Comparison of ENCODE assay signal across 12 mouse cellular contexts in the genomic region with DNA sequence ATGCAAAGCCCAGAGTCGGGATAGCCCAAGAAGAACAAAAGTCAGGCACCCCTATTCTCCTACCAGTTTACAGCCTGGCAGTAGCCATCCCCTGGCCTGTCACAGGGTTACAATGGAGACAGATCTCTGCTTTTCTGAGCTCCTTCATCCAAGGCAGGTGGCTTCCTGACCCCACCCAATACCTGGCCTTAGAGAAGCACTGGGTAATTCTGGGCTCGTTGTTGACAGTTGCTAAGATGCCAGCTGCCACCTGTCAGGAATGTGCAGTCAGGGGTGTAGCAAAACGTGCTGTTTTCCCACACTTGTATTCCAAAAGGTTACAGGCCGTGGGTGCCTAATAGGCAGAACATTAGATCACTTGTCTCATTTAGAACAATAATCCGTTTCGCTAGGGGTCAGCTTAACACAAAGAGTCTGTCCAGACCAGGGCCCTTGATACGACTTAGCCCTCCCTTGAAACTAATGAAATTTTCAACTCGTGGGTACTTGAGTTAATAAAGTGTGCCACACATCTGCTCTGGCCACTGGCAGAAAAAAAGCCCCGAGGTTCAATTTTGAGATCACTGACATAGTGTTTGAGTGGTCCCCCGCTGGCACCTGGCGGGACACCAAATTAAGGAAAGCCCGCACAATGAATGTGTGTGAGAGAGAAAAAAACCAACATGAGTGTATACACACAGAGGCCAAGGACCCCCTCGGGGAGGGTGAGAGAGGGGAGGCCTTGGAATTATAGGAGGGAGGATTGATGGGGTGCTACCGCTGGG. TPM values are rescaled to one million over a fixed set of nuclear protein-coding genes. Genes with fewer than 3 reads are reported as not detected.
DNase-seq lines count a peak whose midpoint lies in the region; ATAC-seq lines count a peak whose summit lies in the region.
"Had no signal": no experiment of that assay in that cellular context is flagged by ENCODE, and none has a peak within 500 bp of the region (broad histone marks: within the 10 kb centered on the region; RNA-seq: fewer than 3 reads in every experiment).

No protein-coding gene starts in this region.

- H3K27ac ChIP-seq in heart, embryonic 10.5 days: no peak overlapping the region
- H3K27ac ChIP-seq in forebrain, embryonic 12.5 days: no peak overlapping the region
- no peak overlapping the region for H3K27ac ChIP-seq in neural tube, embryonic 12.5 days

- WGBS in heart, embryonic 10.5 days: 71% methylated on average over 14 of the region's 14 CpGs
- 13% methylated on average over 14 of the region's 14 CpGs for WGBS in forebrain, embryonic 12.5 days
- 22% methylated on average over 14 of the region's 14 CpGs for WGBS in neural tube, embryonic 12.5 days

- H3K4me3 ChIP-seq in heart, embryonic 10.5 days: no peak overlapping the region
- H3K4me3 ChIP-seq in forebrain, embryonic 12.5 days (replicated peaks): no peak overlapping the region
- no peak overlapping the region for H3K4me3 ChIP-seq in neural tube, embryonic 12.5 days

- H3K27me3 ChIP-seq in heart, embryonic 10.5 days (ENCODE audit: insufficient read depth, poor library complexity, severe bottlenecking): no peaks in the 10 kb centered on the region
- peaks cover 67% of the 10 kb centered on the region for H3K27me3 ChIP-seq in forebrain, embryonic 12.5 days
- H3K27me3 ChIP-seq in neural tube, embryonic 12.5 days (replicated peaks): peaks cover 54% of the 10 kb centered on the region

- H3K4me1 ChIP-seq in heart, embryonic 10.5 days: no peaks in the 10 kb centered on the region
- H3K4me1 ChIP-seq in forebrain, embryonic 12.5 days: peaks cover 12% of the 10 kb centered on the region
- 0 out of 2 replicates have a peak, but pooled peaks cover 8% of the 10 kb centered on the region for H3K4me1 ChIP-seq in neural tube, embryonic 12.5 days

- H3K36me3 ChIP-seq in heart, embryonic 10.5 days: no peaks in the 10 kb centered on the region
- H3K36me3 ChIP-seq in forebrain, embryonic 12.5 days (replicated peaks): no peaks in the 10 kb centered on the region
- H3K36me3 ChIP-seq in neural tube, embryonic 12.5 days: no peaks in the 10 kb centered on the region

- DNase-seq in heart, adult 11 months: peak; percentile 73
- no peak for DNase-seq in heart, embryonic 10.5 days (ENCODE audit: low spot score)
- DNase-seq in hindlimb bud, embryonic 11.5 days (ENCODE audit: extremely low spot score, low read depth, low spot score): peak; percentile 31
- DNase-seq in urinary bladder, adult 2 months (ENCODE audit: low spot score): no peak
- no peak for DNase-seq in urinary bladder, postnatal 4 days (ENCODE audit: low spot score in 2 of 2)
- DNase-seq in spleen, postnatal 36 days (ENCODE audit: low spot score in 2 of 2): no peak
- DNase-seq: adrenal gland, adult 8-10 months; cerebellum, adult 9-11 months; kidney, adult 9 months; thymus, postnatal 25 days had no signal

- ATAC-seq in forebrain, embryonic 12.5 days (ENCODE audit: low FRiP score): peak; percentile 77
- peak; percentile 76 for ATAC-seq in neural tube, embryonic 12.5 days (ENCODE audit: low FRiP score, low read depth)

- no peak overlapping the region for H3K9ac ChIP-seq in forebrain, embryonic 12.5 days
- H3K9ac ChIP-seq in neural tube, embryonic 12.5 days: no peak overlapping the region

- H3K9me3 ChIP-seq in heart, embryonic 10.5 days: no peaks in the 10 kb centered on the region
- H3K9me3 ChIP-seq in forebrain, embryonic 12.5 days: no peaks in the 10 kb centered on the region
- H3K9me3 ChIP-seq in neural tube, embryonic 12.5 days: no peaks in the 10 kb centered on the region

- H3K4me2 ChIP-seq in forebrain, embryonic 12.5 days: no peak overlapping the region
- H3K4me2 ChIP-seq in neural tube, embryonic 12.5 days (replicated peaks): no peak overlapping the region

RNA-seq across cellular contexts. Expression of gene Apob, which starts 54.3 kb away (rescaled TPM):
- 0.26 and 6.3 TPM in 2 replicates for polyA plus RNA-seq in heart, embryonic 10.5 days (2016; fragmentation: Nextera tagmentation; extraction: Ambion mirVana)
- not detected in 2 replicates for polyA plus RNA-seq in forebrain, embryonic 12.5 days (2016; fragmentation: Nextera tagmentation; extraction: Ambion mirVana)
- polyA plus RNA-seq in neural tube, embryonic 12.5 days (2016; fragmentation: Nextera tagmentation; extraction: Ambion mirVana): 0.06 and 0.11 TPM in 2 replicates
- 0.01 and 0.09 TPM in 2 replicates for polyA plus RNA-seq in urinary bladder, adult 2 months (2012; rRNA removed)

Comparison
In these comparisons a context has a peak if more than half of its experiments do, and no peak if none do; other contexts are left out.
1. DNase-seq: peak in heart, adult 11 months (single experiment) and hindlimb bud, embryonic 11.5 days (single experiment); none in heart, embryonic 10.5 days (single experiment), urinary bladder, adult 2 months (single experiment), urinary bladder, postnatal 4 days (0 of 2) and spleen, postnatal 36 days (0 of 2).